Mouse (Mus musculus): Measurements from ENCODE around the gene Rbbp8nl.

The Rbbp8nl gene

DNA sequence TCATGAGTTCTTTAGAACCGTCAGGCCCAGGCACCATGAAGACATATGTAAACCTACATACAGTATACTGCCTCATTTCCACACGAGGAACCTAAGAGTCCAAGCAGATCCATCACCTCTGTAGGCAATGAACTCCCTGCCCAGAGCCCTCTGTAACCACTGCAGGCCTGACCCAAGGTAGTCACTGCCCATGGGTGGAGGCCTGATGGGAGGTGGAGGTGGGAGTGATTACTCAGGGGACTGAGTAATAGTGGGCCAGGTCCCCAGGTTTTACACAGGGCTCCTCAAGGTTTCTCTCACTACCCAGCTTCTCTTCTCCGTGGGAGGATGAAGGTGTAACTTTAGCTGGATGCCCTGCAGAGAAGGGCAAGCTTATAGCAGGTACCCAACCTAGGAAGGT lies 60.5 kb downstream of the Rbbp8nl start:
- no peak for DNase-seq (ENCODE audit: extremely low spot score, low spot score)

- no peak for DNase-seq (ENCODE audit: extremely low spot score, low spot score)
These were observed 61.1 kb downstream of the Rbbp8nl start for GRCm38 (mm10) chr2:180228592-180228991.

DNA sequence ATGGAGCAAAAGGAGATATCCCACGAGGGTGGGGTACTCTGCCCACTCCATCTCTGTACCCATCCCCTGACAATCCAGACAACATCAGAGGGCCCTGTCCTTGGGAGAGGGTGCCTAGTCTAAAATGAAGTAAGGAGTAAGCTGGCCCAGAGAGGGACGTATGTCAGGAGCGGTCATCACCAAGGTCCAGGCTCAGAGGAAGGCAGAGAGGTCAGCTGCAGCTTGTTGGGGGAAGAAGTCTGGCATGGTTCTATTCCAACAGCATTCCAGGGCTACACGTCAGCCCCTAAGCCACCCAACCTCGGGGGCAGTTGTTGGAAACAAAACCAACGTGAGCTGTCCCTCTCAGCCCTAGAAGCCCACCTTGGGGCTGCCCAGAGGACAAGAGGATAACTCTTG lies 61.6 kb downstream of the Rbbp8nl start:
- no peak for DNase-seq (ENCODE audit: extremely low spot score, low spot score)
